Comparison of ENCODE assay signal across 8 mouse cellular contexts in the genomic region with DNA sequence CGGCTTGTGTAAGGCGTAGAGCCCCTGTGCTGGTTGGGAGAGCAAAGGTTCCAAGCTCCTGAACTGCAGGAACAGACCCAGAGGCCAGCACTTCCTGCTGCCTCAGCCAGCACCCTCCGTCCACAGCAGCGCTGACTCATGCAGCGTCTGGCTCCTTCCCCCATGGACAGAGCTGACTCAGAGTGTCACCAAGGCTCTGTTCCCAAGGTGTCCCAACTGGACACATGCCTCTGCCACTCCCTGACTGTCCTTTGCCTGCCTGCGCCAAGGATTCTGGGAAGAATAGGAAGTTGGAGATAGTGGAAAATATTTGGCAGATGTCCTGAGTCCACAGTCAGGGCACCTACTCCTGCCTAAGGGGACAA. TPM values are rescaled to one million over a fixed set of nuclear protein-coding genes. Genes with fewer than 3 reads are reported as not detected.
DNase-seq lines count a peak whose midpoint lies in the region; ATAC-seq and TF ChIP-seq lines count a peak whose summit lies in the region.

No protein-coding gene starts in this region.

- H3K27me3 ChIP-seq in midbrain, embryonic 10.5 days (ENCODE audit: low read depth, poor library complexity, severe bottlenecking), result no peaks in the 10 kb centered on the region
- no peaks in the 10 kb centered on the region for H3K27me3 ChIP-seq in midbrain, embryonic 11.5 days (ENCODE audit: control insufficient read depth, insufficient read depth, low read length)
- no peaks in the 10 kb centered on the region for H3K27me3 ChIP-seq in liver, postnatal 0 days (ENCODE audit: insufficient read depth, low read length)
- H3K27me3 ChIP-seq in stomach, postnatal 0 days (ENCODE audit: control insufficient read depth, insufficient read depth, low read length), result no peaks in the 10 kb centered on the region
- no peaks in the 10 kb centered on the region for H3K27me3 ChIP-seq in midbrain, embryonic 16.5 days (ENCODE audit: control insufficient read depth, insufficient read depth, low read depth, low read length)

- no peak overlapping the region for H3K4me3 ChIP-seq in midbrain, embryonic 10.5 days
- H3K4me3 ChIP-seq in midbrain, embryonic 11.5 days (ENCODE audit: low read depth, low read length), result no peak overlapping the region
- no peak overlapping the region for H3K4me3 ChIP-seq in liver, postnatal 0 days (ENCODE audit: low read depth, low read length)
- no peak overlapping the region for H3K4me3 ChIP-seq in stomach, postnatal 0 days (ENCODE audit: low read depth, low read length)
- H3K4me3 ChIP-seq in midbrain, embryonic 16.5 days (ENCODE audit: low read depth, low read length), result no peak overlapping the region

- intact Hi-C loops in heart, postnatal 36 days (cut with DNase I), result no loop called here

- TF ChIP-seq CTCF in liver, postnatal 0 days (IDR thresholded peaks at IDR 0.05; ENCODE audit: low read depth), result no peak
- TF ChIP-seq CTCF in stomach, postnatal 0 days (IDR thresholded peaks at IDR 0.05; ENCODE audit: low read depth), result no peak

- 0 out of 2 replicates have a peak overlapping the region, but pooled peaks have one; percentile 9 for H3K27ac ChIP-seq in midbrain, embryonic 10.5 days (replicated peaks)
- no peak overlapping the region for H3K27ac ChIP-seq in midbrain, embryonic 11.5 days (ENCODE audit: low read depth, low read length)
- H3K27ac ChIP-seq in liver, postnatal 0 days (ENCODE audit: low read depth), result no peak overlapping the region
- H3K27ac ChIP-seq in stomach, postnatal 0 days (replicated peaks), result no peak overlapping the region; the same call in 1 of the 2 replicates
- H3K27ac ChIP-seq in midbrain, embryonic 16.5 days (ENCODE audit: low read length), result no peak overlapping the region

- no peak for DNase-seq in midbrain, embryonic 10.5 days (ENCODE audit: low spot score)
- no peak for DNase-seq in midbrain, embryonic 11.5 days (ENCODE audit: low spot score, missing footprints)
- peak; percentile 66 to 70 for DNase-seq in heart, postnatal 36 days
- peak; percentile 25 for DNase-seq in liver, postnatal 0 days
- DNase-seq in stomach, postnatal 0 days (ENCODE audit: low spot score), result peak; percentile 84
- no peak for DNase-seq in retina, postnatal 1 day
- DNase-seq in right cerebral cortex, postnatal 36 days (ENCODE audit: low spot score in 2 of 2), result no peak

- TF ChIP-seq EP300 in liver, postnatal 0 days (IDR thresholded peaks at IDR 0.05; ENCODE audit: low read depth), result no peak
- no peak for TF ChIP-seq EP300 in stomach, postnatal 0 days (optimal IDR thresholded peaks at IDR 0.05)

- H3K4me1 ChIP-seq in midbrain, embryonic 10.5 days, result peaks cover 13% of the 10 kb centered on the region
- H3K4me1 ChIP-seq in midbrain, embryonic 11.5 days (ENCODE audit: control insufficient read depth, insufficient read depth, low read length), result no peaks in the 10 kb centered on the region
- H3K4me1 ChIP-seq in liver, postnatal 0 days (ENCODE audit: insufficient read depth), result peaks cover 5% of the 10 kb centered on the region; the same call in 1 of the 2 replicates
- no peaks in the 10 kb centered on the region for H3K4me1 ChIP-seq in stomach, postnatal 0 days (replicated peaks; ENCODE audit: control insufficient read depth, insufficient read depth)
- H3K4me1 ChIP-seq in midbrain, embryonic 16.5 days (ENCODE audit: control insufficient read depth, insufficient read depth, low read length), result no peaks in the 10 kb centered on the region

- H3K9ac ChIP-seq in midbrain, embryonic 11.5 days (ENCODE audit: low read length), result no peak overlapping the region
- H3K9ac ChIP-seq in liver, postnatal 0 days (replicated peaks), result no peak overlapping the region
- no peak overlapping the region for H3K9ac ChIP-seq in stomach, postnatal 0 days (ENCODE audit: low read length)
- no peak overlapping the region for H3K9ac ChIP-seq in midbrain, embryonic 16.5 days (ENCODE audit: low read depth, low read length)

- ATAC-seq in midbrain, embryonic 11.5 days (ENCODE audit: low FRiP score), result no peak
- ATAC-seq in liver, postnatal 0 days, result peak; percentile 66
- peak; percentile 99 for ATAC-seq in stomach, postnatal 0 days (ENCODE audit: low FRiP score, low TSS enrichment)
- ATAC-seq in midbrain, embryonic 16.5 days, result no peak

- H3K9me3 ChIP-seq in midbrain, embryonic 10.5 days (replicated peaks), result no peaks in the 10 kb centered on the region
- no peaks in the 10 kb centered on the region for H3K9me3 ChIP-seq in midbrain, embryonic 11.5 days (ENCODE audit: control insufficient read depth, low read length)
- H3K9me3 ChIP-seq in liver, postnatal 0 days (ENCODE audit: low read length), result no peaks in the 10 kb centered on the region
- no peaks in the 10 kb centered on the region for H3K9me3 ChIP-seq in stomach, postnatal 0 days (ENCODE audit: control insufficient read depth, low read length)
- H3K9me3 ChIP-seq in midbrain, embryonic 16.5 days (replicated peaks; ENCODE audit: control insufficient read depth, low read length, poor library complexity, severe bottlenecking), result no peaks in the 10 kb centered on the region

- no peak overlapping the region for H3K4me2 ChIP-seq in midbrain, embryonic 11.5 days
- no peak overlapping the region for H3K4me2 ChIP-seq in liver, postnatal 0 days (ENCODE audit: low read depth, low read length)
- no peak overlapping the region for H3K4me2 ChIP-seq in stomach, postnatal 0 days (replicated peaks; ENCODE audit: low read depth)
- H3K4me2 ChIP-seq in midbrain, embryonic 16.5 days (ENCODE audit: low read length), result no peak overlapping the region

- no peaks in the 10 kb centered on the region for H3K36me3 ChIP-seq in midbrain, embryonic 10.5 days
- H3K36me3 ChIP-seq in midbrain, embryonic 11.5 days (ENCODE audit: control insufficient read depth, insufficient read depth, low read length), result no peaks in the 10 kb centered on the region
- no peaks in the 10 kb centered on the region for H3K36me3 ChIP-seq in liver, postnatal 0 days (replicated peaks; ENCODE audit: insufficient read depth, low read length)
- H3K36me3 ChIP-seq in stomach, postnatal 0 days (ENCODE audit: control insufficient read depth, insufficient read depth, low read length), result no peaks in the 10 kb centered on the region
- H3K36me3 ChIP-seq in midbrain, embryonic 16.5 days (ENCODE audit: control insufficient read depth, insufficient read depth, low read length), result no peaks in the 10 kb centered on the region

- WGBS in midbrain, embryonic 10.5 days, result 79% methylated on average over 6 of the region's 6 CpGs
- WGBS in midbrain, embryonic 11.5 days, result 85% methylated on average over 6 of the region's 6 CpGs
- WGBS in liver, postnatal 0 days (ENCODE audit: insufficient replicate concordance), result 27% methylated on average over 6 of the region's 6 CpGs
- WGBS in stomach, postnatal 0 days, result 48% methylated on average over 6 of the region's 6 CpGs
- 84% methylated on average over 6 of the region's 6 CpGs for WGBS in midbrain, embryonic 16.5 days

RNA-seq across cellular contexts. Expression of a gene that starts 10.1 kb away (rescaled TPM):
- polyA plus RNA-seq in midbrain, embryonic 10.5 days (2016; fragmentation: Nextera tagmentation; extraction: Ambion mirVana), result 0.12 TPM in 2 replicates
- 0.12 TPM in 1 of 2 replicates, not detected in the other for polyA plus RNA-seq in midbrain, embryonic 11.5 days (2014; fragmentation: Nextera tagmentation; extraction: Ambion mirVana)
- 1 to 10 TPM; 4.3 to 4.7 TPM for total RNA-seq in heart, postnatal 36 days (2021)
- 0.08 TPM in 1 of 2 replicates, not detected in the other for polyA plus RNA-seq in liver, postnatal 0 days (2015; fragmentation: Nextera tagmentation; extraction: Ambion mirVana)
- 0.08 and 0.10 TPM in 2 replicates for polyA plus RNA-seq in stomach, postnatal 0 days (2015; fragmentation: Nextera tagmentation; extraction: Ambion mirVana)
- 0.10 and 0.13 TPM in 2 replicates for polyA plus RNA-seq in midbrain, embryonic 16.5 days (2015; fragmentation: Nextera tagmentation; extraction: Ambion mirVana)

RNA-seq across cellular contexts. Expression of a gene that starts 23.8 kb away (rescaled TPM):
- not detected in 2 replicates for polyA plus RNA-seq in midbrain, embryonic 10.5 days (2016; fragmentation: Nextera tagmentation; extraction: Ambion mirVana)
- polyA plus RNA-seq in midbrain, embryonic 11.5 days (2014; fragmentation: Nextera tagmentation; extraction: Ambion mirVana), result not detected in 2 replicates
- total RNA-seq in heart, postnatal 36 days (2021), result not detected
- polyA plus RNA-seq in liver, postnatal 0 days (2015; fragmentation: Nextera tagmentation; extraction: Ambion mirVana), result not detected in 2 replicates
- polyA plus RNA-seq in stomach, postnatal 0 days (2015; fragmentation: Nextera tagmentation; extraction: Ambion mirVana), result not detected in 2 replicates
- polyA plus RNA-seq in midbrain, embryonic 16.5 days (2015; fragmentation: Nextera tagmentation; extraction: Ambion mirVana), result not detected in 2 replicates

RNA-seq across cellular contexts. Expression of a gene that starts 45.6 kb away (rescaled TPM):
- 43.2 and 47.3 TPM in 2 replicates for polyA plus RNA-seq in midbrain, embryonic 10.5 days (2016; fragmentation: Nextera tagmentation; extraction: Ambion mirVana)
- polyA plus RNA-seq in midbrain, embryonic 11.5 days (2014; fragmentation: Nextera tagmentation; extraction: Ambion mirVana), result 41.1 and 44.3 TPM in 2 replicates
- 10 to 100 TPM; 85.3 to 89.2 TPM for total RNA-seq in heart, postnatal 36 days (2021)
- 15.5 and 17.5 TPM in 2 replicates for polyA plus RNA-seq in liver, postnatal 0 days (2015; fragmentation: Nextera tagmentation; extraction: Ambion mirVana)
- 13.5 and 14.4 TPM in 2 replicates for polyA plus RNA-seq in stomach, postnatal 0 days (2015; fragmentation: Nextera tagmentation; extraction: Ambion mirVana)
- polyA plus RNA-seq in midbrain, embryonic 16.5 days (2015; fragmentation: Nextera tagmentation; extraction: Ambion mirVana), result 40.4 and 45.1 TPM in 2 replicates

RNA-seq across cellular contexts. Expression of a gene that starts 48.9 kb away (rescaled TPM):
- 0.11 TPM in 1 of 2 replicates, not detected in the other for polyA plus RNA-seq in midbrain, embryonic 10.5 days (2016; fragmentation: Nextera tagmentation; extraction: Ambion mirVana)
- polyA plus RNA-seq in midbrain, embryonic 11.5 days (2014; fragmentation: Nextera tagmentation; extraction: Ambion mirVana), result 0.15 TPM in 1 of 2 replicates, not detected in the other
- total RNA-seq in heart, postnatal 36 days (2021), result 100 to 1,000 TPM; 168 to 289 TPM
- not detected in 2 replicates for polyA plus RNA-seq in liver, postnatal 0 days (2015; fragmentation: Nextera tagmentation; extraction: Ambion mirVana)
- not detected in 2 replicates for polyA plus RNA-seq in stomach, postnatal 0 days (2015; fragmentation: Nextera tagmentation; extraction: Ambion mirVana)
- not detected in 2 replicates for polyA plus RNA-seq in midbrain, embryonic 16.5 days (2015; fragmentation: Nextera tagmentation; extraction: Ambion mirVana)

Comparison
In these comparisons a context has a peak if more than half of its experiments do, and no peak if none do; other contexts are left out.
1. DNase-seq: peak in heart, postnatal 36 days (2 of 2), liver, postnatal 0 days (single experiment) and stomach, postnatal 0 days (single experiment); none in midbrain, embryonic 10.5 days (single experiment), midbrain, embryonic 11.5 days (single experiment), retina, postnatal 1 day (single experiment) and right cerebral cortex, postnatal 36 days (0 of 2).
2. ATAC-seq: peak in liver, postnatal 0 days (single experiment) and stomach, postnatal 0 days (single experiment); none in midbrain, embryonic 11.5 days (single experiment) and midbrain, embryonic 16.5 days (single experiment).